Mouse (Mus musculus): ENCODE measurements at regions not wholly inside any gene's neighbourhood (a gene's known extent, or its start where the extent isn't known, plus 50 kb on each side); places are given as distances from the start of the nearest gene placed in this dataset.

- TF ChIP-seq GATA1 (IDR thresholded peaks at IDR 0.05; ENCODE audit: borderline replicate concordance, low read length) (no peak), FLI1 (IDR thresholded peaks at IDR 0.05; ENCODE audit: low read length) (no peak)
Measured at GRCm38 (mm10) chr4:22188141-22189006, 169.0 kb upstream of the Fbxl4 start.
